Mouse (Mus musculus): ENCODE measurements around the gene Mettl3. TPM values are rescaled to one million over a fixed set of nuclear protein-coding genes. Genes with fewer than 3 reads are reported as not detected.

Mettl3 gene
- 16.2 TPM for polyA plus RNA-seq (2014; fragmentation: Illumina TruSeq; extraction: RNeasy Lipid Tissue Mini Kit (QIAGEN cat#74804); ENCODE audit: low read depth, low replicate concordance)

GRCm38 (mm10) chr14:52304644-52305271 is at the start of gene Mettl3:
Gene Mettl3 (minus strand): TSS chr14:52305128.

GRCm38 (mm10) chr14:52327910-52328812 is 23.2 kb upstream of the Mettl3 start, which contains the start of gene Sall2:
Gene Sall2 (minus strand): TSS chr14:52328762.

GRCm38 (mm10) chr14:52278932-52279746 is 25.8 kb downstream of the Mettl3 start, which contains the start of the genes Tox4 and Rab2b:
Gene Tox4 (plus strand): TSS chr14:52279146.
Gene Rab2b (minus strand): TSS chr14:52279545.

GRCm38 (mm10) chr14:52257484-52258213 is 47.3 kb downstream of the Mettl3 start, which contains the start of gene Chd8:
Gene Chd8 (minus strand): TSS chr14:52257780.

Other genes starting within 250 kb of the Mettl3 start
- gene Hnrnpc, start 201.1 kb downstream of the Mettl3 start, polyA plus RNA-seq (2014; fragmentation: Illumina TruSeq; extraction: RNeasy Lipid Tissue Mini Kit (QIAGEN cat#74804); ENCODE audit: low read depth, low replicate concordance), result 187 TPM
- gene Rpgrip1, start 194.4 kb downstream of the Mettl3 start, polyA plus RNA-seq (2014; fragmentation: Illumina TruSeq; extraction: RNeasy Lipid Tissue Mini Kit (QIAGEN cat#74804); ENCODE audit: low read depth, low replicate concordance), result 341 TPM
- gene Supt16, start 107.7 kb downstream of the Mettl3 start, polyA plus RNA-seq (2014; fragmentation: Illumina TruSeq; extraction: RNeasy Lipid Tissue Mini Kit (QIAGEN cat#74804); ENCODE audit: low read depth, low replicate concordance), result 67.2 TPM
- 86.5 TPM for gene Chd8, start 47.3 kb downstream of the Mettl3 start, polyA plus RNA-seq (2014; fragmentation: Illumina TruSeq; extraction: RNeasy Lipid Tissue Mini Kit (QIAGEN cat#74804); ENCODE audit: low read depth, low replicate concordance)
- 38.3 TPM for gene Tox4, start 26.0 kb downstream of the Mettl3 start, polyA plus RNA-seq (2014; fragmentation: Illumina TruSeq; extraction: RNeasy Lipid Tissue Mini Kit (QIAGEN cat#74804); ENCODE audit: low read depth, low replicate concordance)
- gene Rab2b, start 25.6 kb downstream of the Mettl3 start, polyA plus RNA-seq (2014; fragmentation: Illumina TruSeq; extraction: RNeasy Lipid Tissue Mini Kit (QIAGEN cat#74804); ENCODE audit: low read depth, low replicate concordance), result 31.9 TPM
- gene Sall2, start 23.6 kb upstream of the Mettl3 start, polyA plus RNA-seq (2014; fragmentation: Illumina TruSeq; extraction: RNeasy Lipid Tissue Mini Kit (QIAGEN cat#74804); ENCODE audit: low read depth, low replicate concordance), result 0.46 TPM
- gene Olfr1513, start 51.3 kb upstream of the Mettl3 start, polyA plus RNA-seq (2014; fragmentation: Illumina TruSeq; extraction: RNeasy Lipid Tissue Mini Kit (QIAGEN cat#74804); ENCODE audit: low read depth, low replicate concordance), result not detected
- not detected for gene Olfr1512, start 74.0 kb upstream of the Mettl3 start, polyA plus RNA-seq (2014; fragmentation: Illumina TruSeq; extraction: RNeasy Lipid Tissue Mini Kit (QIAGEN cat#74804); ENCODE audit: low read depth, low replicate concordance)
- not detected for gene Olfr1511, start 92.3 kb upstream of the Mettl3 start, polyA plus RNA-seq (2014; fragmentation: Illumina TruSeq; extraction: RNeasy Lipid Tissue Mini Kit (QIAGEN cat#74804); ENCODE audit: low read depth, low replicate concordance)
- not detected for gene Olfr1510, start 109.2 kb upstream of the Mettl3 start, polyA plus RNA-seq (2014; fragmentation: Illumina TruSeq; extraction: RNeasy Lipid Tissue Mini Kit (QIAGEN cat#74804); ENCODE audit: low read depth, low replicate concordance)
- gene Olfr1509, start 137.9 kb upstream of the Mettl3 start, polyA plus RNA-seq (2014; fragmentation: Illumina TruSeq; extraction: RNeasy Lipid Tissue Mini Kit (QIAGEN cat#74804); ENCODE audit: low read depth, low replicate concordance), result 2.7 TPM
- not detected for gene Olfr1508, start 162.4 kb upstream of the Mettl3 start, polyA plus RNA-seq (2014; fragmentation: Illumina TruSeq; extraction: RNeasy Lipid Tissue Mini Kit (QIAGEN cat#74804); ENCODE audit: low read depth, low replicate concordance)
- gene Olfr1507, start 190.6 kb upstream of the Mettl3 start, polyA plus RNA-seq (2014; fragmentation: Illumina TruSeq; extraction: RNeasy Lipid Tissue Mini Kit (QIAGEN cat#74804); ENCODE audit: low read depth, low replicate concordance), result not detected